Mouse (Mus musculus): ENCODE data around the gene Gm49354. TPM values are rescaled to one million over a fixed set of nuclear protein-coding genes. Genes with fewer than 3 reads are reported as not detected.

Gene Gm49354
- not detected in 2 replicates for polyA plus RNA-seq (2015; fragmentation: Nextera tagmentation; extraction: Ambion mirVana)

GRCm38 (mm10) chr13:59782145-59782544, at the start of gene Gm49354:
TSS of gene Gm49354 (minus strand) at chr13:59782245.
- WGBS, result 74% methylated on average over 7 of the region's 7 CpGs
- Histone ChIP-seq H3K4me3 (replicated peaks) (no peak within 1 kb of the TSS), H3K9me3 (no peaks in the 10 kb centered on the region), H3K27ac (no peak within 1 kb of the TSS), H3K4me1 (no peaks in the 10 kb centered on the region), H3K4me2 (no peak within 1 kb of the TSS), H3K27me3 (replicated peaks) (no peaks in the 10 kb centered on the region), H3K9ac (no peak within 1 kb of the TSS), H3K36me3 (peaks cover 84% of the 10 kb centered on the region)
- no peak for ATAC-seq (ENCODE audit: insufficient read depth, low FRiP score, low read depth)

DNA sequence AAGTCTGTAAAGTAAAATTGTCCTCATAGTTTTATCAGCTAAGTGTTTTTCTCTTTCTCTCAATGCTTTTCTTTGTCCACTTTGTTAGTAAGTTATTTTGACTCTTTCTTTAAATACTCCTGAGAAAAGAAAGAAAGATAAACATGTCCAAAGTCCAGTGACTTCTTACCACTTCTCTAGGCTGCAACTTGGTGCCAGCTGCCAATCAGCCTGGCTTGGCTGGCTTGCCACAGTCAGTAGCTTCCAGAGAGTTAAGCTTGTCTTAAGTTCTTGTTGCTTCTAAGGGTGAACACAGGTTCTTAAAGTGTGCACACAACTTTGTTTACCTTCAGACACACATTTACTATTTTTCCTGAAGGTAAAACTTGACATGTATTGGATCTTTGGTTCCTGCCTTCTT, 43.9 kb upstream of the Gm49354 start:
- Histone ChIP-seq H3K36me3 (no peaks in the 10 kb centered on the region), H3K4me1 (peaks cover 10% of the 10 kb centered on the region), H3K9me3 (no peaks in the 10 kb centered on the region), H3K27ac (no peak overlapping the region), H3K27me3 (replicated peaks) (no peaks in the 10 kb centered on the region), H3K4me3 (replicated peaks) (no peak overlapping the region), H3K4me2 (no peak overlapping the region), H3K9ac (no peak overlapping the region)
- ATAC-seq (ENCODE audit: insufficient read depth, low FRiP score, low read depth), result no peak

DNA sequence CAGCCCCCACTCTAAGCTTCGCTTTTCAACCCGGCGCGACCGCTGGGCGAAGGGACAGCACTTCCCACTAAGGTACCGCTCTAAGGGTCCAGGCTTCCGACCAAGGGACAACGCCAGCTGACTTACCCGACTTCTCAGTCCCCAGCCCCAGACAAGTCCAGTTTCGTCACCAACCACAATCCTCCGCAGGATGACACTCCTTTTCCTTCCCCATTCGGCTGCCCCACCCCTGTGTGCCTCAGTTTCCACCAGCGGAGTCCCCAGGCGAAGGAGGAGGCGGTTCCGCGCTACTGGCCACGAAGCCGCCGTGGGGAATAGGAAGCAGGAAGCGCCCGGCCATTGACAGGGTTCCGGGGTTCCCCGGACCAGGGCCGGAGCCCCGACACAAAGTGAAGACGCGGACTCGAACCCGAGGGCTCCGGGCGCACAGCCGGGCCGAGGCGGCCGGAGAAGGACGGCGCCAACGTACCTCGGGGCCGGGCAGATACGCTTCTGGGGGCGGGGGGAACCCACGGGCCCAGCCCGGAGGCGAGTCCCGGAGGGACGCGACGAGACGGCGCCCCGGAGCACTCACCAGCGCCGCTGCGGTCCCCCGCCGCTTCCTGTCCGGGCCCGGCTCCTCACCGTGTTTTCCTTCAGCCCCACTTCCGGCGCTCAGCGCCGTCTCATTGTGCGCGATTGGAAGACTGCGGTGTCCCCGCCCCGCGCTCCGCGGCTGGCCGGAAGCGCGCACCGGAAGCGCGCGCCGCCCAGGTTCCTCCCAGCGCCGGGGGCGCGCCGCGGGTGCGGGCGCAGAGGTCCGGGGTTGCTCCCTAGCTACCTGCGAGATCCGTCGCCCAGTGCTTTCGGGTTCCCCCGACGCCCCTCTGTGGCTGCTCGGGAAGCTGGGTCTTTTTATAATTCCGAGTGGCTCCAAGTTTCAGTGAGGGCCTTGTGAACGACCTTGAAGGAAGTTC, 40.7 kb upstream of the Gm49354 start, which contains the start of gene Tut7:
TSS of gene Tut7 (minus strand) at position 641 of the 956 bp plus-strand sequence.
- H3K27ac ChIP-seq, result peak within 1 kb of the TSS; percentile 95
- H3K4me3 ChIP-seq (replicated peaks), result peak within 1 kb of the TSS; percentile 99
- no peaks in the 10 kb centered on the region for H3K36me3 ChIP-seq
- peak; percentile 95 for ATAC-seq (ENCODE audit: insufficient read depth, low FRiP score, low read depth)
- peak within 1 kb of the TSS; percentile 95 for H3K9ac ChIP-seq
- no peaks in the 10 kb centered on the region for H3K9me3 ChIP-seq
- H3K27me3 ChIP-seq (replicated peaks), result no peaks in the 10 kb centered on the region
- peaks cover 24% of the 10 kb centered on the region for H3K4me1 ChIP-seq
- under 1% methylated on average over 79 of the region's 100 CpGs for WGBS
- H3K4me2 ChIP-seq, result peak within 1 kb of the TSS; percentile 63

- Histone ChIP-seq H3K9me3 (no peaks in the 10 kb centered on the region), H3K4me2 (peak overlapping the region; percentile 56), H3K4me3 (replicated peaks) (peak overlapping the region; percentile 23), H3K27ac (no peak overlapping the region), H3K36me3 (peaks cover 7% of the 10 kb centered on the region), H3K9ac (no peak overlapping the region), H3K27me3 (replicated peaks) (no peaks in the 10 kb centered on the region), H3K4me1 (peaks cover 24% of the 10 kb centered on the region)
- ATAC-seq (ENCODE audit: insufficient read depth, low FRiP score, low read depth), result no peak
- 69% methylated on average over 3 of the region's 3 CpGs for WGBS
Measured at GRCm38 (mm10) chr13:59820836-59821235, 38.8 kb upstream of the Gm49354 start.

DNA sequence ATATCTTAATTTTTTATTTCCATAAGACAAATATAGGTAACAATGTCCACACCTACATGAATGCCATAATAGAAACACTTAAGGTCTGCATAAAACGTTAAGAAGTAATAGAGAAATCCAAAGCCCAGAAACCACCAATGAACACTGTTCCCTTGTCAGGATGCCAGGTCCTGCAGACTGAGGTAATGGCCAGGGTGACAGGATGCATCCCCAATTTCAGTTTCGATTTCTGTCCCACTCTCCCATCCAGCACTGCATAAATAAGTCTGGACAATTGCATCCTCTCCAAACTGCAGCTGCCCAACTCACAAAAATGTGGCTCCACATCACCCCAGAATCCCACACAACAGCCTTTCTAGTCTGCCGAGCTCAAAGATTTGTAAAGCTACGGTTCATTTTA, 38.1 kb upstream of the Gm49354 start:
- Histone ChIP-seq H3K27ac (no peak overlapping the region), H3K4me2 (peak overlapping the region; percentile 24), H3K36me3 (peaks cover 14% of the 10 kb centered on the region), H3K9ac (0 out of 2 replicates have a peak overlapping the region, but pooled peaks have one; percentile 25), H3K27me3 (replicated peaks) (no peaks in the 10 kb centered on the region), H3K4me3 (replicated peaks) (peak overlapping the region; percentile 9; the same call in 1 of the 2 replicates), H3K9me3 (no peaks in the 10 kb centered on the region), H3K4me1 (peaks cover 24% of the 10 kb centered on the region)
- ATAC-seq (ENCODE audit: insufficient read depth, low FRiP score, low read depth), result no peak
- WGBS, result 60% methylated on average over 4 of the region's 4 CpGs

- ATAC-seq (ENCODE audit: insufficient read depth, low FRiP score, low read depth), result no peak
- Histone ChIP-seq H3K27ac (no peak overlapping the region), H3K27me3 (replicated peaks) (no peaks in the 10 kb centered on the region), H3K4me1 (peaks cover 24% of the 10 kb centered on the region), H3K9ac (no peak overlapping the region), H3K36me3 (peaks cover 33% of the 10 kb centered on the region), H3K9me3 (no peaks in the 10 kb centered on the region), H3K4me2 (no peak overlapping the region), H3K4me3 (replicated peaks) (no peak overlapping the region)
- 83% methylated on average over 4 of the region's 4 CpGs for WGBS
Measured at GRCm38 (mm10) chr13:59817352-59817751, 35.3 kb upstream of the Gm49354 start.

GRCm38 (mm10) chr13:59814109-59814591, 32.1 kb upstream of the Gm49354 start:
- 75% methylated on average over 6 of the region's 6 CpGs for WGBS
- ATAC-seq (ENCODE audit: insufficient read depth, low FRiP score, low read depth), result peak; percentile 98
- Histone ChIP-seq H3K27me3 (replicated peaks) (no peaks in the 10 kb centered on the region), H3K4me2 (no peak overlapping the region), H3K27ac (peak overlapping the region; percentile 41; the same call in 1 of the 2 replicates), H3K9ac (no peak overlapping the region), H3K4me3 (replicated peaks) (no peak overlapping the region), H3K4me1 (peaks cover 4% of the 10 kb centered on the region), H3K9me3 (no peaks in the 10 kb centered on the region), H3K36me3 (peaks cover 53% of the 10 kb centered on the region)

DNA sequence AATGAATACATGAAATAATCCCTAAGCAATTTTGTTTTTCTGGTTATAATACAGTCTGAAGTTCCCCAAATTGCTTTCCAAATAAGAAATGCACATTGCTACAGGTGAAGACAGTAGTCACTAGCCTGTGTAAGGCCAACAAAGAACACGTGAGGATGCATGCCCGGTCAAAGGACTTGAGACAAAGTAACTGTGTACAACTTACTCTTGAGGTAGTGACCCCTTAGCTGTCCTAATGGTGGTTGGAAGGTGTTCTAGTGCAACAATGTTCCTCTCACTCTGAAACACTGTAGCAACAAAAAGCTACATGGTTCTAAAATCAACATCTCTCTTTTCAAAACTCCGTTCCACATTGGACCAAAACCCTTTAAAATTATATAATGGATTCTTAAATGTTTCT, 29.5 kb upstream of the Gm49354 start:
- no peak overlapping the region for H3K4me3 ChIP-seq (replicated peaks)
- H3K4me1 ChIP-seq, result no peaks in the 10 kb centered on the region
- ATAC-seq (ENCODE audit: insufficient read depth, low FRiP score, low read depth), result no peak
- no peaks in the 10 kb centered on the region for H3K9me3 ChIP-seq
- H3K36me3 ChIP-seq, result peaks cover 64% of the 10 kb centered on the region
- H3K4me2 ChIP-seq, result no peak overlapping the region
- WGBS, result 95% methylated on average over 3 of the region's 3 CpGs
- no peak overlapping the region for H3K27ac ChIP-seq
- H3K27me3 ChIP-seq (replicated peaks), result no peaks in the 10 kb centered on the region
- H3K9ac ChIP-seq, result no peak overlapping the region

- no peak for ATAC-seq (ENCODE audit: insufficient read depth, low FRiP score, low read depth)
- 87% methylated on average over 6 of the region's 6 CpGs for WGBS
- no peaks in the 10 kb centered on the region for H3K9me3 ChIP-seq
Measured at GRCm38 (mm10) chr13:59801000-59801399, 19.0 kb upstream of the Gm49354 start.

GRCm38 (mm10) chr13:59800077-59800476, 18.0 kb upstream of the Gm49354 start:
- Histone ChIP-seq H3K4me2 (no peak overlapping the region), H3K4me3 (replicated peaks) (no peak overlapping the region), H3K36me3 (peaks cover 86% of the 10 kb centered on the region), H3K4me1 (no peaks in the 10 kb centered on the region), H3K27me3 (replicated peaks) (no peaks in the 10 kb centered on the region), H3K9ac (no peak overlapping the region), H3K27ac (no peak overlapping the region), H3K9me3 (no peaks in the 10 kb centered on the region)
- no peak for ATAC-seq (ENCODE audit: insufficient read depth, low FRiP score, low read depth)
- WGBS, result 79% methylated on average over 2 of the region's 2 CpGs

More at GRCm38 (mm10) chr13:59801000-59801399, 19.0 kb upstream of the Gm49354 start:
- H3K27ac ChIP-seq, result no peak overlapping the region
- no peak overlapping the region for H3K4me2 ChIP-seq
- H3K27me3 ChIP-seq (replicated peaks), result no peaks in the 10 kb centered on the region
- H3K36me3 ChIP-seq, result peaks cover 84% of the 10 kb centered on the region
- H3K9ac ChIP-seq, result no peak overlapping the region
- H3K4me1 ChIP-seq, result no peaks in the 10 kb centered on the region
- H3K4me3 ChIP-seq (replicated peaks), result no peak overlapping the region

- Histone ChIP-seq H3K4me2 (no peak overlapping the region), H3K9ac (no peak overlapping the region), H3K4me1 (no peaks in the 10 kb centered on the region), H3K9me3 (no peaks in the 10 kb centered on the region), H3K27ac (no peak overlapping the region), H3K4me3 (replicated peaks) (no peak overlapping the region), H3K27me3 (replicated peaks) (no peaks in the 10 kb centered on the region), H3K36me3 (peaks cover 82% of the 10 kb centered on the region)
- no peak for ATAC-seq (ENCODE audit: insufficient read depth, low FRiP score, low read depth)
- WGBS, result 84% methylated on average over 1 of the region's 1 CpGs
Measured at GRCm38 (mm10) chr13:59798306-59798705, 16.3 kb upstream of the Gm49354 start.

DNA sequence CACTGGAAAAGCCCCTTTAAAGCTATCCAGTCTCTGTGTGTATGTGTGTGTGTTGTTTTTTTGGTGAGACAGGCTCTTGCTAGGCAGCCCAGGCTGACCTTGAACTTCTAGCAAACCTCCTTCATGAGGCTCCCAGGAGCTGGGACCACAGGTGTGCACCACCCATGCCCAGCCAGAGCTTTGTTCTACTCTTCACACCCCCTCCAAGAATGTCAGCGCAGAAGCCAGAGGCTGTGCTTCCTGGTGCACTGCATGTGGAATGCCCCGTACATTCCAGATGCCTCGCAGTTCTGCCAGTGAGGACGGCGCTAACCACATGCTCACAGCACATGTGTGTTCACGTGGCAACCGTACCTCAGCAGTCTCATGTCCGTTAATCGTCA, 14.4 kb upstream of the Gm49354 start:
- no peak overlapping the region for H3K27ac ChIP-seq
- no peak for ATAC-seq (ENCODE audit: insufficient read depth, low FRiP score, low read depth)
- H3K4me2 ChIP-seq, result no peak overlapping the region
- H3K27me3 ChIP-seq (replicated peaks), result no peaks in the 10 kb centered on the region
- 86% methylated on average over 9 of the region's 9 CpGs for WGBS
- no peak overlapping the region for H3K9ac ChIP-seq
- H3K4me1 ChIP-seq, result no peaks in the 10 kb centered on the region
- no peak overlapping the region for H3K4me3 ChIP-seq (replicated peaks)
- no peaks in the 10 kb centered on the region for H3K9me3 ChIP-seq
- H3K36me3 ChIP-seq, result peaks cover 76% of the 10 kb centered on the region
